Mouse (Mus musculus) kidney, adult 2 months (tissue): ENCODE results near the gene Angel2.

ENCODE experiments used
- CTCF ChIP-seq: fragments of 200-500 bp; conservative IDR thresholded peaks from 2 replicates; pipeline ENCODE4 v1.5.1; 2011; ENCODE audit warnings: low read depth, mild to moderate bottlenecking, control low read depth, low read length, moderate library complexity, mixed read lengths; ENCODE audit not compliant: insufficient read depth, insufficient read length
- POLR2A ChIP-seq: fragments of 200-500 bp; IDR thresholded peaks from one replicate; pipeline ENCODE4 v1.6.1; 2011; ENCODE audit warnings: low read depth, low read length, control low read depth

GRCm38 (mm10) chr1:190974191-190974590 is 49.3 kb downstream of the Angel2 start:
- TF ChIP-seq CTCF (no peak), POLR2A (no peak)
